Mouse (Mus musculus) G1E (cell line): ENCODE data around the gene Tirap. TPM values are rescaled to one million over a fixed set of nuclear protein-coding genes. Genes with fewer than 3 reads are reported as not detected.

Experiments
- ATAC-seq: 2 replicates; pipeline ENCODE4 v1.8.0; 2016; ENCODE audit warnings: mild to moderate bottlenecking; ENCODE audit not compliant: insufficient number of reproducible peaks, poor library complexity, low FRiP score, severe bottlenecking; ENCODE audit errors: extremely low read depth
- DNase-seq: peaks from one replicate; pipeline ENCODE4 v3.0.0; 2012; ENCODE audit warnings: low spot score
- H3K27me3 ChIP-seq: 2 replicates; pipeline ENCODE4 v1.6.1; 2012; ENCODE audit warnings: mild to moderate bottlenecking, low read length, inconsistent platforms; ENCODE audit not compliant: insufficient read depth
- H3K36me3 ChIP-seq: replicated peaks from 2 replicates; pipeline ENCODE3; 2012; ENCODE audit warnings: mild to moderate bottlenecking, inconsistent platforms
- H3K4me1 ChIP-seq: 2 replicates; pipeline ENCODE4 v1.6.1; 2012; ENCODE audit warnings: low read depth, low read length, inconsistent platforms, mixed read lengths; ENCODE audit not compliant: insufficient read depth
- H3K4me3 ChIP-seq: 2 replicates; pipeline ENCODE4 v1.5.1; 2012; ENCODE audit warnings: low read depth, mild to moderate bottlenecking, inconsistent platforms, low read length, moderate library complexity, mixed read lengths
- H3K9me3 ChIP-seq: replicated peaks from 2 replicates; pipeline ENCODE4 v1.6.1; 2012; ENCODE audit warnings: inconsistent platforms
- CTCF ChIP-seq: IDR thresholded peaks from 2 replicates; pipeline ENCODE4 v1.5.1; 2012; ENCODE audit warnings: low read depth, low read length, inconsistent platforms, mixed read lengths
- GATA1 ChIP-seq: IDR thresholded peaks from 2 replicates; pipeline ENCODE4 v1.6.1; 2012; ENCODE audit warnings: borderline replicate concordance, low read length, inconsistent platforms, mixed read lengths
- GATA2 ChIP-seq: IDR thresholded peaks from 2 replicates; pipeline ENCODE4 v1.6.1; 2012; ENCODE audit warnings: low read depth, low read length, inconsistent platforms, borderline replicate concordance
- POLR2AphosphoS5 ChIP-seq: IDR thresholded peaks from 2 replicates; pipeline ENCODE4 v1.6.1; 2012; ENCODE audit warnings: low read depth, low read length, inconsistent platforms; ENCODE audit not compliant: insufficient replicate concordance
- TAL1 ChIP-seq: conservative IDR thresholded peaks from 2 replicates; pipeline ENCODE4 v1.6.1; 2012; ENCODE audit warnings: low read depth, low read length, inconsistent platforms, mixed read lengths
- polyA plus RNA-seq: library from polyadenylated mRNA; stranded (reverse); fragments of >175 nt; gene quantifications from 2 replicates; pipeline ENCODE4 v1.2.3, GENCODE M21; 2012
- total RNA-seq, 2 experiments: library from RNA; stranded (forward) in 1 of 2; stranded (reverse) in 1 of 2; fragments of 200-1000 nt in 1 of 2; fragments of >200 nt in 1 of 2; fragmentation: Nextera tagmentation in 1 of 2; gene quantifications; 2 replicates each; pipeline ENCODE4 v1.2.3; 2014 to 2017

The Tirap gene
- total and polyA plus RNA-seq, 3 experiments, result 5.0 to 8.1 (median 6.8) TPM

GRCm38 (mm10) chr9:35235996-35236395 lies 35.9 kb upstream of the Tirap start:
- Histone ChIP-seq H3K27me3 (no peaks in the 10 kb centered on the region), H3K4me1 (peaks cover 10% of the 10 kb centered on the region), H3K9me3 (no peaks in the 10 kb centered on the region), H3K4me3 (no peak overlapping the region), H3K36me3 (peaks cover 81% of the 10 kb centered on the region)
- no peak for TF ChIP-seq GATA1
- no peak for TF ChIP-seq TAL1
- no peak for TF ChIP-seq GATA2
- no peak for TF ChIP-seq POLR2AphosphoS5
- TF ChIP-seq CTCF, result no peak
- ATAC-seq (no peak), DNase-seq (no peak)

- DNase-seq (no peak), ATAC-seq (no peak)
- TF ChIP-seq CTCF (no peak), POLR2AphosphoS5 (no peak), TAL1 (no peak), GATA1 (no peak), GATA2 (no peak)
- Histone ChIP-seq H3K4me3 (no peak overlapping the region), H3K4me1 (peaks cover 12% of the 10 kb centered on the region), H3K36me3 (peaks cover 78% of the 10 kb centered on the region), H3K9me3 (no peaks in the 10 kb centered on the region), H3K27me3 (no peaks in the 10 kb centered on the region)
Observed at GRCm38 (mm10) chr9:35228671-35229070, 28.6 kb upstream of the Tirap start.

DNA sequence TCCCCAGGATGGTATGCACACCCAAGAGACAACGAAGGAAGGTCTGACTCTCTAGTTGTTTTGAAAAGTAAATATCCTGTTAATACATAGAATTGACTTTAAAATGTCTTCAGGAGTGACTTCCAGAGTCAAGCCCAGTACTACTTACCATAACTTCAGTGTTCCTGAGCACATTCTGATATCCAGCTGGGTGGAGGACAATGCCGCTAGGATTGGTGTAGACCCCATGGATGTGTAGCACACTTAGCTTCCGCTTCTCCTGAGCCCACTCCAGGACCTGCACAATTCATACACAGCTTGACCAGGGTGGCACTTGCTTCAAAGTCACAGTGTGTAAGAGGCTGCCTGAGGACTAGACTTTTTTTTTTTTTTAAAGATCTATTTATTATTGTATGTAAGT lies 23.4 kb upstream of the Tirap start:
- peaks cover 77% of the 10 kb centered on the region for H3K36me3 ChIP-seq
- ATAC-seq, result no peak

GRCm38 (mm10) chr9:35217963-35218362 lies 17.9 kb upstream of the Tirap start:
- H3K4me3 ChIP-seq, result no peak overlapping the region
- H3K4me1 ChIP-seq, result peaks cover 14% of the 10 kb centered on the region; the same call in 1 of the 2 replicates
- no peak for TF ChIP-seq POLR2AphosphoS5
- TF ChIP-seq CTCF, result no peak
- TF ChIP-seq TAL1, result no peak
- no peak for TF ChIP-seq GATA1
- no peak for TF ChIP-seq GATA2
- H3K9me3 ChIP-seq, result no peaks in the 10 kb centered on the region
- DNase-seq, result no peak
- ATAC-seq, result no peak
- peaks cover 87% of the 10 kb centered on the region for H3K36me3 ChIP-seq
- no peaks in the 10 kb centered on the region for H3K27me3 ChIP-seq

More for the DNA sequence above, 23.4 kb upstream of the Tirap start:
- Histone ChIP-seq H3K4me1 (peaks cover 2% of the 10 kb centered on the region; the same call in 1 of the 2 replicates), H3K9me3 (no peaks in the 10 kb centered on the region), H3K27me3 (no peaks in the 10 kb centered on the region), H3K4me3 (no peak overlapping the region)
- DNase-seq, result no peak
- TF ChIP-seq TAL1 (no peak), GATA1 (no peak), POLR2AphosphoS5 (no peak), CTCF (no peak), GATA2 (no peak)

DNA sequence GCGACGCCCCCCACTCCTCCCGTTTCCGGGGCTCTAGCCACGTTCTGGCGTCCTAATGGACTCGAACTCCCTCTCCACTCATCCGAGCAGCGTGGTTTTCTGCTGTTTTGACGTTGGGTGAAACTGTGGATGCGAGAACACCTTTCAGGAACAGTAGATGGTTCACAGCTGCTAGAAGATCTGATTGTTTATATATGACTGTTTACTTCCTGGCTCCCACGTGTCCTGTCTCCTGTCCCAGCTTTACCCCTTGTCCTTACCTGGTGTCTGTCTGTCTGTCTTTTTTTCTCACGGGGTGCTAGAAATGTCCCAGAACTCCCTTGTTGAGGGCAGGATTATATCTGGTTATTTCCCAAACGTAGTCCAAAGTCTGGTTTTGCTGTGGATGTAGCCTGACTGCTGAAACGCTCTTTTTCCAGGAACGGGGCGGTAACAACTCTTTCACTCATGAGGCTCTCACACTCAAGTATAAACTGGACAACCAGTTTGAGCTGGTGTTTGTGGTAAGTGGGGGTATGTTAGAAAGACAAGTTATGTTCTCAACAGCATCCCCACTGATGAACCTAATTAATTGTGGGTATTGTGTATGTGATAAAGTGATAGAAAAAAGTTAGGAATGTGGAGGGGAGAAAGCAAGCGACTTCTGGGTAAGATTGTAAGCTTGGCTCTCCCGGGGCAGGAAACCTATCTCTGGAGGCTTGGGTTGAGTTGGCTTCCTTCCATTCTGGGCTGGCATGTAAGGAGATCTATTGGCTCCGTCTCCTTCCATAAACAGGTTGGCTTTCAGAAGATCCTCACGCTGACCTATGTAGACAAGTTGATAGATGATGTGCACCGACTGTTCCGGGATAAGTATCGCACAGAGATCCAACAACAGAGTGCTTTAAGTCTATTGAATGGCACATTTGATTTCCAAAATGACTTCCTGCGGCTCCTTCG lies 11.8 kb upstream of the Tirap start:
- DNase-seq (peak; percentile 13), ATAC-seq (no peak)
- H3K9me3 ChIP-seq, result no peaks in the 10 kb centered on the region
- peak overlapping the region; percentile 99 for H3K4me3 ChIP-seq
- H3K4me1 ChIP-seq, result peaks cover 45% of the 10 kb centered on the region
- TF ChIP-seq POLR2AphosphoS5, result no peak
- no peak for TF ChIP-seq CTCF
- no peak for TF ChIP-seq GATA2
- no peak for TF ChIP-seq TAL1
- TF ChIP-seq GATA1, result no peak
- no peaks in the 10 kb centered on the region for H3K27me3 ChIP-seq
- peaks cover 76% of the 10 kb centered on the region for H3K36me3 ChIP-seq

DNA sequence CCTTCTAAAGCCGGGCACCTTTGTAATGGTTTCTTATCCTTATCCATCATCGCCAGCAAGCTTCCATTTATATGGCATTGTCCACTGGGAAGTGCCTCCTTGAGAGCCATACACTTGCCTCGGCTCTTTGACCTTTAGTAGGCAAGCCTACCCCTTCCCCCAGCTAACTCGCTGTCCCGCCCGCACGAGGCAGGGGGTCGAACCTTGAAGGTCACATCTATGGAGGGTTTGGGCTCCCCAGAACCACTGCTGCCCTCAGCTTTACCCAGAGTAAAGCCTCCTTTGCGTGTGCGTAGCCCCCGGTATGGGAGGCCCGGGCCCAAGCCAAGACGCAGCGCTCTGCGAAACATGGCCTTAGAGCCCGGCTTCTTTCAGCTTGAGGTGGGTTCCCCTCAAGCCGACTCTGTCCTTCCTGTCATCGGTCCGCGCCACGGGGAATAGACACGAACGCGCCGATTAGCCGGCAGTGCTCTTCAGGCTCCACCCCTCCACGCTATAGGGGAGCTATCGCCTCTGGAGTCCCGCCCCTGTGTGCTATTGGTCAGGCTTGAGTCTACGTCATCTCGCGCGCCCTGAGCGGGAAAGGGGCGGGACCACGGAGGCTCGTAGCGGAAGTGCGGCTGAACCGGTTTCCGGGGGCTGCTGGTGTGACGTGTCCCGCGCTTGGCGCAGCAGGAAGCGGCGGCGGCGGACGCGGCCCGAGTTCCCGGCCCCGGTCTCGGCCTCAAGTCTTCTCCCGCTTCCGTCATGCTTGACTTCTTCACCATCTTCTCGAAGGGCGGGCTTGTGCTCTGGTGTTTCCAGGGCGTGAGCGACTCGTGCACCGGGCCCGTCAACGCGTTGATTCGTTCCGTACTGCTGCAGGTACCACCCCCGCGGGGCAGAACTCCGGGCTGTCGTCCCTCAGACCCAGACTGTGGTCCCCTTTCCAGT lies 10.7 kb upstream of the Tirap start, which contains the start of gene Foxred1:
Gene Foxred1, minus strand, starts transcription at position 514 of the 933 bp plus-strand sequence.
- Histone ChIP-seq H3K9me3 (no peaks in the 10 kb centered on the region), H3K36me3 (peaks cover 79% of the 10 kb centered on the region), H3K4me1 (peaks cover 45% of the 10 kb centered on the region), H3K4me3 (peak within 1 kb of the TSS; percentile 99), H3K27me3 (no peaks in the 10 kb centered on the region)
- ATAC-seq (peak; percentile 98), DNase-seq (peak; percentile 99)
- TF ChIP-seq TAL1 (no peak), GATA1 (no peak), GATA2 (no peak), POLR2AphosphoS5 (peak; percentile 73; the same call in 1 of the 2 replicates)
